Mouse (Mus musculus) kidney, adult 18-20 months (tissue): ENCODE results near the gene Slc10a6.

Experiments
- DNase-seq: peaks from one replicate; pipeline ENCODE4 v3.0.0; 2021

The Slc10a6 gene

DNA sequence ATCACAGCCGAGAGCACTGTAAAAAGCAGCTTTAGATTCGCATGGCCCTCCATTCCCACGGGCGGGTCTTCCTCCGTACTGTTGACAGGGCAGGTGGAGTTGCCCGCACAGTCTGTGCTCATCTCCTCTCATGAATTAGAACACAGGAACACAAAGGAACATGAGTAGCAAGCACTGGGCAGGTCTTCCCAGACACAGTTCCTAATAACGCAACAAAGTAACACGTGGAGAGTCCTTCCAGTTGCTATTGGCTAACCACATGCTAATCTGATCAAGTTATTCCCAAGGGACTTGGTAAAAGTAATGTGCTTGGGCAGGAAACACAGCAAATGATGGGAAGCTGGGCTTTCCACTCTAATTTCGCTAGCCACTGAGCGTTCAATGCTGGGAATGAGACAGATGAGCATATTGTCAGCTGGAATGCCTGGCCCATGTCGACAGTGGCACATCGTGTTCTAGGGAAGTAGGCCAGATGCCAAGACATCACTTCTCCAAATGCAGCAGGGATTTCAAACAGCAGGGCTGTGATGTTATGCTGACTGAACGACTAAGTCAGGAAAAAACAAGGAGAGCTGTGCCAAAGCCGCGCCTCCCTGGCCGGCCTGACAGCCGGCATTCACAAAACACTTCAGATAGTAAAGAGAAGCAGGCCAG lies at the start of gene Slc10a6:
Gene Slc10a6 (minus strand): TSS at position 293 of the 654 bp plus-strand sequence.
- peak; percentile 71 for DNase-seq

DNA sequence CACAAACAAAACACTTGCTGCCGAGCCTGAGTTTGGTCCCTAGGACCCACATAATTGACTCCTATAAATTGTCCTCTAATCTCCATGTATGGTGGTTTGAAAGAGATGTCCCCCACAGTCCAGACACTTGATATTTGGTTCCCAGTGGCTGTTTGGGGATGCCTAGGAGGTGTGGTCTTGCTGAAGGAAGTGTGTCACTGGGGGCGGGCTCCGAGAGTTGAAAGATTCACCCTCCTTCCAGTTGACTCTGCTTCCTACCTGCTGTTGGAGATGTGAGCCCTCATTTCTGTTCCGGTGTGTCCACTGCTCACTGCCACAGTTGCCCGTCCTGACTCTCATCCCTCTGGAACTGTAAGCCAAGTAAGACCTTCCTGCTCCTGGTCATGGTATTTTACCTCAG lies 49.8 kb upstream of the Slc10a6 start:
- no peak for DNase-seq

DNA sequence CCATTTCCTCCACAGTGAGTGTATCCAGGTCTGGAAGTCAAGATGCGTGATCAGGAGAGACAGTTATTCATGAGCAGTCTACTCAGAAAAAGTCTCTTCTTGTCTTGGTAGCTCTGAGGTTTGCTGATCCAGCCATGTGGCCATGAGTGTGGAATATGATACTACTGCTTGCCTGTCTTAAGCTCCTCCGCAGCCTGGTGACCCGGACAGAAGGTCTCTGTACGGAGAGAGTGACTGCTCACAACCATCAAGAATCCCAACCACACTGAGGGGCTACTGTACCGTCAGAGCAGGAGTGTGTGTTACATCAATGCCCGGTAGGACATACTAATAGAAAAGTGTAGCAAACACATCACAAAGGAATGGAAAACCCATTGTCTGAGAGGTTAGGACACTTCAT lies 48.7 kb upstream of the Slc10a6 start:
- DNase-seq = no peak

DNA sequence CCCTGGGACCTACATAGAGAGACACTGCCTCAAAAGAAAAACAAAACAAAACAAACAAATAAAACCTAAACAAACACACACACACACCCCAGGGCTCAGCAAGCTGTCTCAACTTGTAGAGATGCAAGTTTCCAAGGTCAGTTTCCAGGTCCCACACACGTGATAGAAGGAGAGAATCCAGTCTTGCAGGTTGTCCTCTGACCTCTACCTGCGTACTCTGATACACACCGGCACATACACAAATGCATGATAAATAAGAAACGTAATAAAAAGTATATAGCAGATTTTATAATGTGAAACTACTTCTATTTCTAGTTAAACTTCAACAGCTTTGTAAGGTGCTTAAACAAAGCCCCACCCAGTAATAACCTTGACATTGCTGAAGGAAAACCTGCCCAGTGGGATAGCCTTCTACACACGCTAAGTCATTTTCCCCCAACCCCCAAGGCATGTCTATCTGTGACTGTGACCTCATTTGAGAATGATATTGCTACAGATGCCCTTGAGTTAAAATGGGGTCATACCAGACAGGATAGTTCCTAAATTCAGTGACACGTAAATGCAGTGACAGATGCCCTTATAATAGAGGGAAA lies 47.2 kb upstream of the Slc10a6 start:
- DNase-seq = no peak

DNA sequence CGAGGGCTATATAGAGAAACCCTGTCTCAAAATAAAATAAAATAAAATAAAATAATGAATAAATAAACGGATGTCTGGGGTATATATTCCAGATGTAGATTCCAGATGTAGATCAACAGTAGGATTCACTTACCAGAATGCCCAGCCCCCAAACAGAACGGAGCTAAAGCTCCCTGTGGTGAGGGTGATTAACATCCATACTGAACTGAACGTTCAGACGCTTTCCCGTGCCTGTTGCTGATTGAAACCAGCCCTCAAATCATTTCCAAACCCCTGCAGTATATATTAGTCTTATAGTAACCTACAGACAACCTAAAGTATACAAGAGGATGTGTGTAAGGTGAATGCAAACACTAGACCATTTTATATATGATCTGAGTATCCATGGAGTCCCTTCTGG lies 45.3 kb upstream of the Slc10a6 start:
- DNase-seq = no peak

DNA sequence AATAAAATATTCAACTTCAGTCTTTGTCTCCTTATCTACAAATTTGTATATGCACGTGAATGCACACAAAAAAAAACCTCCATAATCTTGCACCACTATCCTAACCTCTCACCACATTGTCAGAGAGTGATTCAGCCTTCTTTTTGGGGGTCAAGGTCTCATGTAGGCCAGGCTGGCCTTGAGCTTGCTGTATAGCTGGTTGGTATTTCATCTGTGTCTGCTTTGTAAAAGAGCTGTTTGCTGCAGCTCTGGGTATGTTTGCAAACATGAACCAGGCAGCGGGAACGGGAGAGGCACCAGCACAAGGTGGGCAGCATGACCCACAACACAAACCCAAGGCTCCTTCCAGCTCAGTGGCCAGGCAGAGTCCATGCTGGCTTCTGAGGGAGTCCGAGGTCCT lies 44.4 kb upstream of the Slc10a6 start:
- no peak for DNase-seq

DNA sequence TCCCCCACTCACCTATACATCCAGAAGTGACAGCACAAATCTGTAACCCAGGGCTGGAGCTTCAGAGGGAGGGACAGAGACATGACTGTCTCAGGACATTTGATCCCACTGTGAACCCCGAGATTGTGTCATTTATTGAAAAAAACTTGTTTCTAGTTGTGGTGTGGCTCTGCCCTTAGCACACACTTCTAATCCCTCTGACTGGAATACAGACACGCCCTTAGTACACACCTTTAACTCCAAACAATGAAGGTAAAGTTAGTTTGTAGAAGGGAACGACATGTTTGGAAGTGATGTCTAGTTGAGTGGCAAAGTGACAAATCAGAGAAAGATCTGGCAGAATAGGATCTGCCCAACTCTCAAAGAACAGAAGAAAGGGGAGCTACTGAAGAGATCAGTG lies 42.7 kb upstream of the Slc10a6 start:
- no peak for DNase-seq

DNA sequence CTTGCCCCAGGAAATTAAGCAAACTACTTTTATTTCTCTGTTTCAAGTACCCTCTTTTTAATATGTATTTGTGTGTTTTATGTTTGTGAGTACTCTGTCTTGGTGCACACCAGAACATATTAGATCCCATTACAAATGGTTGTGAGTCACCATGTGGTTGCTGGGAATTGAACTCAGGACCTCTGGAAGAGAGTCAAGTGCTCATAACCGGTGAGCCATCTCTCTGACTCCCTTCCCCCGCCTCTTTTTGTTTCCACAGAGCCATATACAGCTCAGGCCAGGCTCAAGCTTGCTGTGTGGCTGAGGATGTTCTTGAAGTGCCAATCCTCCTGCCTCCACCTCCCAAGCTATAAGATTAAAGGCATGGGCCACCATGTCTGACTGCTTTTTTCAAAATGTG lies 36.7 kb upstream of the Slc10a6 start:
- DNase-seq = no peak

DNA sequence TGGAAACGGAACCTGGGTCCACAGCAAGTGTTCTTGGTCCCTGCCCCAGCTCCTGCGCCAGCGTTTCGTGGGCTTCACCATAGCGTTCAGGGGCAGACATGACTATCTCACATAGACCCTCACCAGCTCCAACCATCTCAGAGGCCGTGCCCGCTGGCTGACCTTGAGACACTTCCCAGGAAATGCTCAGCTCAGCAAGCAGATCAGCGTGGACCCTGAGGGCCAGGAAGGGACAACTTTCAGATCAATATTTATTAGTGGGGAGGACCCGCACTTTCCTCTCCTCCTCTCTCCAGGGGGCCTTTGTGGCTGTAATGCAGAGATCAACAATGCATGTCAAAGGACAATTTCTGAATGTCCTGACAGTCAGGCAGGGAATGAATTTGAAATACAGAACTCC lies 35.7 kb upstream of the Slc10a6 start:
- DNase-seq = no peak

DNA sequence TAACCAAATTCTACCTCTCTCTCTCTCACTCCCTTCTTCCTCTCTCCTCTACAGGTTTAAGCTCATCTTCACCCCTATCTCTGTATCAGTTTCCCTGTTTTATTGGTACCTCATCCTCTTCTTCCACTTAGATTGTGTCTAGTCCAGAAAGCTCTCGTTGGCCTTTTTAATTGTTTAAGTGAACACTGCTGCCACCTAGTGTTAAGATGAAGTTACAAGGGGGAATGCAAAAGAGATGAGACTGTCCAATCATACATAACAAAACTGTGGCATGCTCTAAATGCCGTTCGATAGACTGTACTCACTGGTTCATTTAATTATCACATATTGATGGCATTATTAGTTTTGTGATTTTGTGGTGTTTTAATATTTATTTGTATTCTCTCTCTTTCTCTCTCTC lies 30.4 kb upstream of the Slc10a6 start:
- no peak for DNase-seq

DNA sequence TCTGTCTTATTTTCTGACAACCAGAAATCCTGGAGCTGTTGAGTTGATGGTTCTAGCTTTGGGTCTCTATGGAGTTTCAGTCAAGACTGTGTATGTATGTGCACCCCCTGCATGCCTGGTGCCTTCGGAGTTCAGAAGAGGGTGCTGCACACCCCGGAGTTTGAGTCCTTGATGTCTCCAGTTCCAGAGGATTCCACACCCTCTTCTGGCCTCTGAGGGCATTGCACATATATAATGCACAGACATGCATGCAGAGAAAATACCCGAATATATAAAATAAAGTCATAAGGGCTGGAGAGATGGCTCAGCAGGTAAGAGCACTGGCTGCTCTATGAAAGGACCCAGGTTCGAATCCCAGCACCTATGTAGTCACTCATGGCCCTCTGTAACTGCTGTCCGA lies 29.7 kb upstream of the Slc10a6 start:
- no peak for DNase-seq

DNA sequence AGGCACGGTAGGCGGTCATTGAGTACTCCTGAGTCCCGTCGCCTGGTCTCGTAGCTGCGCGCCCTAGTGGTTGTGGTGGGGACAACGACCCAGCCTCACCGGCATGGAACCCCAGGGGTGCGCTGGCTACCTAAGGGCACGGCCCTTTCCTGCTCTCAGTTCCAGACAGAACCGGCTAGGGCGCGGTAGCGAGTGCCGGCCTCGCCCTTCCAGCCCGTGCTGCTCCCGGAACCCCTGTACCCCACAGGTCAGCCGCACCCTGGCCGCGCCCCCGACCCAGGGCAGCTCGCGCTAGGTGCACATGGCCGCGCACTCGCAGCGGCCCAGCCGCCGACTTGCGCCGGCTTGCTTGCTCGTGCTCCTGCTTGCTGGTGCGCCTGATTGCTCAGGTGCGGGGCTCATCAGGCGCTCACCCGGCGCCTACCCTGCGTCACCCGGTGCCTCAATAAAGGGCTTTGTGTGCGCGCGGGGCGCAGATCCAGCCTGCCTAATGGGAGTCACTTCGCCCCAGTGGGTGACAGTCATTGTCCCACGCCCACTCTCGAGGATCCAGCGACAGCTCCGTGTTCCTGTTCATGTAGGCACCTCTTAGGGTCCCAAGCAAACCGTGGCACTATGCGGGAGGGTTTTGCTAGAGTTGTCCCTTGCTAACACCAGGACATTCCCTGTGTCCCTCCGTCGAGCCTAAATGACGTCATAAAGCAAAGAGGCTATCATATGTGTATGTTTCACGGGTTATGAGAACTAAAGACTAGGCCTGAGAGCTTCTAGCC lies 26.3 kb upstream of the Slc10a6 start, which contains the start of gene 1700016H13Rik:
Gene 1700016H13Rik (minus strand): TSS at position 665 of the 773 bp plus-strand sequence.
- peak; percentile 78 for DNase-seq

DNA sequence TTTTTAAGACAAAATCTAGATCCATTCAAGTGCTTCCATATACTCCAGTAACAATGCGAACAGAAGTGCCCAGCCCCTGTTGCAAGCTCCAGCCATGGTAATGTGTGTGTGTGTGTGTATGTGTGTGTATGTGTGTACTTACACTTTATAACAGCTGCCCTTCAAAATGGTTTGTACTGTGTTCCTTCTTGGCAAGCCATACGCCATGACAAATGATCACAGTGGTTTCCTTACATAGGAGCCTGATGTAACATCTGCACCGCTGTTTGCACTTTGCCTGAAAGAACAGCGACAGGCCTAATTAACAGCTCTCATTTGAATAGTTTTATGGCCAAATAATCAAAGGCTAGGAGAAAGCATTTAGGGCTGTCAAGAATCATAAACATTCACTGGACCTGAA lies 25.6 kb upstream of the Slc10a6 start:
- no peak for DNase-seq

DNA sequence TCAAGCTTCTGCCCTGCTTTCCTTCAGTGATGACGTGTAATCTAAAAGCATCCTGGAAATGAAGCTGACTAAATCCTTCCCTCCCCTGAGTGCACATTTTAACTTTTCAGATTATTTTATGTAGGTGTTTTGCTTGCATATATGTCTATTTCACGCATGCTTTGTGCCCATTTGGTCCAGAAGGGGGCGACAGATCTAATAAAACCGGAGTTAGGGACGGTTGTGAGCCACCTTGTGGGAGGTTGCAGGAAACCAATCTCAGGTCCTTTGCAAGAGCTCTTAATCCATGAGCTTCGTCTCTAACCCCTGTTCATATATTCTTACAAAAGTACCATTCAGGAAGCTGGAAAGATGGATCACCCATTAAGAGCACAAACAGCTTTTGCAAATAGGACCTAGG lies 25.0 kb upstream of the Slc10a6 start:
- DNase-seq = peak; percentile 29

DNA sequence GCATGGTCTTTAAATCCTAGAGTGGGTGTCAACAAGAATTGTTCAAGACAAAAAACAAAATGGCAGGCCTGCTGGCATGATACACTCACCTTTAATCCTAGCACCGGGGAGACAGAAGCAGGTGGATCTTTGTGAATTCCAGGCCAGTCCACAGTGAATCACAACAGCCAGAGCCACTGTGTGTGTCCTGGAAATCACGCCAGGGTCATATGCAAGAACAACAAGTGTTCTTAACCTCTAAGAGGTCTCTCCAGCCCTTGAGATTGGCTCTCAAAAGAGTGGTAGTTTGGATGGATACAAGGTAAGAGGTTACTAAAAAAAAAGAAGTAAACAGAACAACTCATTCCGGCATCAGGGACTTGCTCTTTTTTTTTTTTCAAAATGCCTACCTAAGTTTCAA lies 18.1 kb upstream of the Slc10a6 start:
- DNase-seq = no peak

DNA sequence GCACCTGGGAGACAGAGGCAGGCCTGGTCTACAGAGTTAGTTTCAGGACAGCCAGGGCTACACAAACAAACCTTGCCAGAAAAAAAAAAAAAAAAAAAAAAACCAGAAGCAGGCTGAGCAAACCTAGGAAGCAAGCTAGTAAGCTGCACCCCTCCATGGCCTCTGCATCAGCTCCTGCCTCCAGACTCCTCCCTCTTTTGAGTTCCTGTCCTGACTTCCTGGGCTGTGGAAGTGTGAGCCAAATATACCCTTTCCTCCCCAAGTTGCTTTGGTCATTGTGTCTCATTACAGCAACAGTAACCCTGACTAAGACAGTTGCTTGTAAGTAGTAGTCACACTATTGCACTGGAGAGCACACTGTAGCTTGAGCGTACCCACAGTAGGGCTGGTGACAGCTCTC lies 15.0 kb upstream of the Slc10a6 start:
- DNase-seq = no peak

DNA sequence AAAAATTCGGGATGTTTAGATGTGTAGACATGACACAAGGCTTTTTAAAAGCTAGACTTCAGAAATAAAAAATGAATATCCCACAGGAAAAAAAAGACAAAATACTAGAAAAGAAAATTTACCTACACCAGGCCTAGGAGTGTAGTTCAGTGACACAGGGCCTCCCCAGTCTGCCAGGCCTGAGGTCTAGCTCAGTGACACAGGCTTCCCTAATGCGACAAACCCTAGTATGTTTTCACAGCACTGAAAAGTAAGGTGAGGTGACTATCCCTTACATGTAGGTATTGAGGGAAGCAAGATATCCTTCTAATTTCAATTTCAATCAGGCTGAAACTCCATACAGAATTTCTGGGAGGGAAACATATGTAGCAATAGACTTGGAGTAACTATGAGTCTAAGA lies 8.0 kb upstream of the Slc10a6 start:
- DNase-seq = no peak

DNA sequence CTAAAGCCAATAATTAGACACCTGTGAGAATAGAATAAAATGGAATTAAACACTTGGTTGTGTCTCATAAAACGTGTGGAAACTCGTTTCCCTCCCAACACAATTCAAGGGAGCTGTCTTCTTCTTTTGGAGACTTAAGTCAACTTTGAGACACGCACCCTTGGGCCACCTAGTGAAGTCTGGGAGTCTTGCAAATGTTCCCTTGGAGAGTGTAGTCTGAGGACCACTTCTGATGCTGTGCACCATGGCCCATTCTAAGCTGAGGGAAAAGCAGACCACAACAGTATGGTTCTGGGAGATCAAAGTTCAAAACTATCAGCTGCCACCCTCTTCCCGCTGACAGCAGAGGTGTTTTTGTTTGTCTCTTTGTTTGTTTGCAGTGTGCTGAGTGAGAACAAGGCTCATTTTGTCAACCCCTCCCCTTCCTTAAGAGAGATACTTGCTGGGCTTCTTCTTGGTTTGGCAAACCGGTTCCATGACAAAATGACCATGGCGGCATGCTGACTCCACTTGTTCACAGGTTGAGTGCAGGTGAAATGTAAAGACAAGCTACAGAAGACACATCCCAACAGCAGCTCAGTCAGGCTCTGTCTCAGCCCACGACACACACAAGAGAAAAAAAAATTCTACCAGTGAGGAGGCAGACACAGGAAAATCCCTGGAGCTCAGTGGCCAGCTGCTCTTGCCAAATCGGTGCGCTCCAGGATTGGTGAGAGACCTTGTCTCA lies 814 bp upstream of the Slc10a6 start:
- no peak for DNase-seq

DNA sequence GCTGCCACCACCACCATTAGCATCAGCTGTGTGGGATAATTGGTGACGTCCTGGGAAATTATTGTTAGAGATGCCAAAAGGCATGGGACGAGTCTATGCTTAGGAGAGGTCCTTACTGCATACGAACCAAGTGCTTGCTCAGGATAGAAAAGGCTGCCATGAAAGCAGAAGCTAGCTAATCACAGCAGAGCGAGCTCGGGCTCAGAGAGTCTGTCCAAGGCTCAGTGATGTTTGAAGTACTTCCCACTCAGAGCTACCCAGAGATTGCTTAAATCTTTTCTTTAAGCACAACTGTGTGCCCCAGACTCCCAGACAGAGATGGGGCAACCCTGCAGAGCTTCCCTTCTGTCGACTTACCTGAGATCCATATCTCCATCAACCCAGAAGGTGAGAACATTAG lies 704 bp downstream of the Slc10a6 start:
- no peak for DNase-seq

DNA sequence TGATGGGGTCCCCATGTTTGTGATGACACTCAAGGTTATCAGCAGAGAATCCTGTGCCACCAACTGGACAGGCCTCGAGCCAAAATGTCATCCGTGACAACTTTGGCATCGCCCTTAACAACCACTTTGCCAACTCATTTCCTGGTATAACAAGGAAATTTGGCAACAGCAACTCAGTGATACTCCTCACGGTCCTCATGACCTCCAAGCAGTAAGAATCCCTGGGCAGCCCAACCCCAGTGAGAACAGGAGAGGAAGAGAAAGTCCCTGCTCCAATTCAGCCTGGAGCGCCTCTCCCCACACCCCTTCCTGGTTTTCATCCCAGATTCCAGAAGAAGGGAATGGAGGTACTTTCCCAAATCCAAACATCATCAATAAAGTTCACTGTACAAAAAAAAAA lies 4.4 kb downstream of the Slc10a6 start:
- no peak for DNase-seq

DNA sequence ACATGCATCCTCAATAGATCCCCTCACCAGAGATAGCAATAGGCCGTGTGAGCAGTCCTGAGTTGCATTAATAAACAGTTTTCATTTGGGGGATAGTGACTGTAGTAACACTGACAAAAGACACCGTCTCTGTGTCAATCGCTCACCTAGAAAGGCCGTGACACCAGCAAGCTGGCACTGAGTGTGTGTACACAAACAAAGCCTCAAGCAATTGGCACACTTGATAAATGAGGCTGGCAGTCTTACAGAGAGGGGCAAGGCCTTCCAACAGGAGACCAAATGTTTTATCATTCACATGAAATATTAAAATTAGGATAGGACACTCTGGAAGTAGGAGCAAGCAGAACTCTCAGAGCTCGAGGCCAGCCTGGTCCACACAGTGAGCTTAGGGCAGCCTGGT lies 6.9 kb downstream of the Slc10a6 start:
- no peak for DNase-seq

DNA sequence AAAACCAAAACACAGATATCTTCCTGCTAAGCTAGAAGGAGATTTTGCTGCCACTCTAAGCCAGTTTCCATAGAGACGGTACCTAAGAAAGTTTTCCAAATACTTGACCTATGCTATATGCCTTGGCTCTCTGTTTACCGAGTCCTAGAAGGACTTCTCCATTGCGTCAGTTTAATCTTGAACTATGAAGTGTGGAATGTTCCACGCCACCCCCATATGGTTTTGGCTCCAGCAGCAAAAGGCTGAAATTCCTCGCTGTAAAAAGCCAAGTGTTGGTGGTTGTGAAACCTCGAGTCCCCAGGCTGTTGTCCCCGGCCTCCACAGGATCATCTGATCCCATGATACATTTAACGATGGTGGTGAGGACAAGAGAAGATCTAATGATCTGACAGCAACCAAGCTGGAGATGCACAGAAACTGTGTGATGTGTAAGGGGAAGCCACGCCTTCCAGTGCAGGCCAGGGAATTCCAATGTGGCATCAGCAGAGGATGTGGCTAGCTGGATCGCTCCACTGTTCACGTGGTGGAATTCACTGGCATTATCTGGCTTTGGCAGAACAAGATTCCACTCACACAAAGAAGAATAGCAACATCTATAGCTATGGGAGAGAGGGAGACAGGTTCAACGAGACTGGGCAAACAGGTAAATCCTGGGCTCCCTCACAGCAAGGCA lies 8.8 kb downstream of the Slc10a6 start:
- DNase-seq = no peak

DNA sequence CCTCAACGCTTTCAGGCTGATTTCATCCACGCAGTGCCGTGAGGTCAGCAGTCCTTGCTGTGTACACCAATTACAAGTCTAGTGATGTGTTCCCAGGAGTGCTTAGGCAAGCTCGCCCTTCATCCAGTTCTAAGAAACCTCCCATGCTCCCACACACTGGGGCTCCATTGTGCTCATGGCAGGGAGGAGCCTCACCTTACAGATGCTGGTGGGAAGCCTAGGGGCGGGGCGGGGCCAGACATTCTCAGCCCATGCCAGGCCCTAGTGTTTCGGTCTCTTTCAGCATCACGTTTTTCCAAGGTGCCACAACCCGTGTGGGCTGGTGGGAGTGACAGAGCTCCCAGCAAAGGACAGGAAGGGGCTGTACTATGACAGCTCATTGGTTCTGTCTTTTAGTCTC lies 12.0 kb downstream of the Slc10a6 start:
- no peak for DNase-seq
